Mouse (Mus musculus) layer of hippocampus, adult 9-10 months (tissue): Measurements from ENCODE around the gene Cnksr1.

Source experiments
- DNase-seq: peaks from one replicate; pipeline ENCODE4 v3.0.0; 2022; ENCODE audit warnings: low spot score

Gene Cnksr1

DNA sequence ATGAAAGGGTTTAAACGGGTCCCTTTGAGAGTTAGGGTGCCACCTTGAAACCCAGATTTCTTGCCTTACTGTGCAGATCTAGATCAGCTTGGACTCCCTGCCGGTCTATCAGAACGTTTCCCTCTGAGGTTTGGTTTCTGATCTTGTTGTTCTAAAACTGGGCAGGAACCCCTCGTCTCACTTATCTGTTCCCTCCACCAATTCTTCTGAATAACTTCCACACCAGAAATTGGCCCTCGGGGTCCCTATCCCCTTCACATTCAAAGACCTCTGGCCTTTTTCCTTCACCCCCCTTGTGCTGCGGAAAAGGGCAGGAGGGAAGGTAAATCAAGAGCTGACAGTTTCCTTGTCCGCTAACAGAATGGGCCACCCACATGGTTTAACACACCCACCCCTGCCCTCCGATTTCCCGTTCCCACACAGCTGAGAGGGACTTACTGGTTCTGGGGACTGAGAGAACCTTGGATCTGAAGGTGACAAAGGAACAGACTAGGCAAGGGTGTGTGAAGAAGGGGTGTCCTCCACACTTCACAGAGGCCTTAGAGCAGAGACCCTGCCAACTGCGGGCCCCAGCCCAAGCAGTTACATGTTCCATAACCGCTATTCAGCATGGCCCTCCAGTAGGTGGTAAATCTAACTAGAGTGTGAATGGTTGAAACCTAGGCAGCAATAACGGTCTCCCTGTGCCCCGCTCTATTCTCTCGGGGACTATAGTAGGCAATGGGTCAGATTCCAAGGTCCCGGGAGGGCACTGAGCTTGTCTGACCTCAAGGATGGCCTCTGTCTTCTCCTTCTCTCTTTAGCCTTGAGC is 14.9 kb upstream of the Cnksr1 start:
- DNase-seq, result no peak

DNA sequence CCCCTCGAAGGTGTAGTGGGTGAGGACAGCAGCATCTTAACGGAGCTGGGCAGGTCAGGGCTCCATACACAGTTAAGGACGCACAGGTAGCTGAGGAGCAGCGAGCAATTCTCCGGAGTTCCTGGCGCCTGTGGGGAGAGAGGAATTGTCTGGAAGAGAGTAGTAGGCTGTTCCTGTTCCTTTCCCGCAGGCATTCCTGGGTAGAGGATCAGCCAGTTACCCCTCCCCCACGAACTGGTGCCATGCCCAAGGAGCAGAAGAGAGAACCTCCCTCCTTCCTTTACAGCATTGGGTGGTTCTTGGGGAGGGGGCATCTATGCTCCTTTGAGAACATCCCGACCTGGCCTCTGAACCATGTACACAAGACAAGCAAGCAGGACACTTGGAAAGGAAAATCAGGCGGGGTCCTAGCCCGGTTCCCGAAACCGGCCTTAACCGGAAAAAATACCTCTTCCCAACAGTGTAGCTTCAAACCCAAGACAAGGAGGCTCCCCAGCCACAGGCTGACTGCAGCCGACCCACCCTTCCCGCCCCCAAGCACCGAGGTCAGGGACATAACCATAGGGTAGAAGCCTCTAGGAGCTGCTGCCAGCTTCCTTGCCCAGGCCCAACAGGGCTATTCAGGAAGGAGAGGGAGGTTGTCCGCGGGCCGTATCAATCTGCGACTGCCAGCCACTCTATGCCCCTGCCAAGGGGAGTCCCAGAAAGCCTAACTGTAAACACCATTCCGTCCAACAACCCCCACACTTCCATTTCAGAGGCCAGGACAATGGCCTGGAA is 14.1 kb upstream of the Cnksr1 start:
- no peak for DNase-seq

DNA sequence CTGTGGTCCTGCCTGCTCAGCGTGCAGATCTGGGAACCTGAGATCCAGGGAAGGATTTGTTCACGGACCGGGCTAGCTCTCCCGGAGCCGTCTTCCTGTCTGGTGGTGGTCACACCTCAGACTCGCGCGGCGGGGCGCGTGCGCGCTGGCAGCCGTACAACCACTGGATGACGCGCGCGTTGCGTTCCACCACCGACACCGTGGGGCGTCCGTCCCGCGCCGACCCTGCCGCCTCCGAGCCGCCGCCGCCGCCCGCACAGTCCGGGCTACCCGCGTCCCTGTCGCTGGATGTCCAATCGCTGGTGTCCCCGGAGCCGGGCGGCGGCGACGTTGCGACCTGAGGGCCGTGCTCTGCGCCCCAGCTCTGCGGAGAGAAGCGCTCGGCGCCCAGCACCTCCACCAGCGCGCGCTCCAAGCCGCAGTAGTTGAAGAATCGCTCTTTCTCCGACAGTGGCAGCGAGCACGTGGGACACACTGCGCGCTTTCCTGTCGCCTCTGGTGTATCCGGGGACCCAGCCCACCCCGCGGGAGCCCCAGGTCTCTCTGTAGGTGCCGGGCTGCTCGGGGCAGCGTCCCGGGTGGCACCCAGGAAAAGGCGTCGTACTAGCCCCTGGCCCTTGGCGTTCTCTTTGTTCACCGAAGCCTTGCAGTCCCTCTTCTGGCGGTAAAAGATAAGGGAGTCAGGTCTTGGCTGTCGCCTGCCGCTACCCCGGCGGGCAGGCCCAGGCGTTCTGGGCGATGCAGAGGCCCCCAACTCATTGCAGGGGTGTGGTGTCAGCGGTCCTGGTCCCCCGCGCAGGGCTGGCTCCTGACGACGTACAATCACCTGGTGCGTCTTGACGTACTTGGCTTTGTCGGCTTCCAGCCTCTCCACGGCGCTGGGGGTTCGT is 13.3 kb upstream of the Cnksr1 start:
- DNase-seq, result no peak

DNA sequence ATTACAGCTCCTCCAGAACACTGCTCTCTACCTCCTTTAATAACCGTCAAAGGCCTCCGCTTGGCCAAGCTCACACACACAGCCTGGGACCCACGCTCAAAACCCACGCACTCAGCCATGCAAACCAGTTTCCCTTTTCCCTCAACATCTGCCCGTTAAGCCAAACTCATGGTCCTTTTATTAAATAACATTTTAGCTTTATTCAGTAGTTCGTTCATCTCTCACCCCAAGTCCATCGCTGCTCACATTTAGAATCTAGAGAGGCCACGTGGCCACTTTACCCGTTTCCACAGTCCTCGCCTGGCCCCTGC is 12.7 kb upstream of the Cnksr1 start:
- DNase-seq, result no peak

DNA sequence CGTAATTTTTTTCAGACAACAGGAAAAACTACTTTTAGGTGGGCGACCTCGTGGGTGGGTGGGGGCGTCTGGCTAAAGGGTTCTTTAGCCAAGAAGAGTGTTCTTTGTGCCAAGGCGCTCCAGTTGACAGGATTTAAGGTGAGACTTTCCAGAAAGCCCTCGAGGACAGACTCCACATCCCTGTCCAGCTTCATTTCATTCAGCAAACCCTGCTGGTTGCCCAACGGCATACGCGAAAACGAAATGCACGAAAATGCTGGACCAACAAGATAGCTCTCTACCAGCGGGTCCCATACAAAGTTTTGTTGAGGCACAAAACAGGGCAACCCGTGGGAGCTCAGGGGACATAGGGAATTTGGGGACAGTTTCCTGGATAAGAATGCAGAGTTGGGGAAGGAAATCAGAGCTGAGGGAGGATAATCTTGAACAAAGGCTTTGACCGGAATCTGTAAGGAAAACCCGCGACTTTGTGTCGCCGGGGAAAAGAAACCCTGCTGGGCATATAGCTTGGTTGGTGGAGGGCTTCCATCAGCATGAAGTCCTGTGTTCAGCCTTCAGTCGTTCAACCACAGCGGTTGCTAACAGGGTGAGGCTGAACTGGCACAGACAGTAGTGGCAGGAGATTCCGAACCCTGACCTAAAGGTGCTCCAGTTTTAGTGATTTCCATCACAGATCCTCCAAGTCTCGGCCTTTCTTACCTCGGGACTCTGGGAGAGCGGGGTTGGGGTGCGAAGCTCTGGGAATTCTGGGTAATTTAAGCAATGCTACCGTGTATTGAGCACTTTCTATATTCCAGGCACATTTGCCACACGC is 12.1 kb upstream of the Cnksr1 start:
- no peak for DNase-seq

DNA sequence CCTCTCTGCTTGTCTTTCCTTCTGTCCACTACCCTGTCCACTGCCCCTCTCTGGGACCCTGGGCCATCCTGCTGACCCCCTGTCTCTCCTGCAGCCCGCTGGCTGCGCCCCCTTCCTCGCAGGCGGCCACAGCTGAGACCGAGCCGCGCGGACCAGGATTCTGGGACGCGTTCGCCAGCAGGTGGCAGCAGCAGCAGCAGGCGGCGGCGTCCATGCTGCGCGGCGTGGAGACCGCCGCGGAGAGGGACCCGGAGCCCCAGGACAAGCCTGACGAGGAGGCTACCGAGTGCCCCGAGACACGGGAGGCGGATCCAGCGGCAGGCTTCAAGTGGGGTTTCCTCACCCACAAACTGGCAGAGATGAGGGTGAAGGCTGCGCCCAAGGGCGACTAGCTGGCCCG is 11.5 kb upstream of the Cnksr1 start:
- no peak for DNase-seq

DNA sequence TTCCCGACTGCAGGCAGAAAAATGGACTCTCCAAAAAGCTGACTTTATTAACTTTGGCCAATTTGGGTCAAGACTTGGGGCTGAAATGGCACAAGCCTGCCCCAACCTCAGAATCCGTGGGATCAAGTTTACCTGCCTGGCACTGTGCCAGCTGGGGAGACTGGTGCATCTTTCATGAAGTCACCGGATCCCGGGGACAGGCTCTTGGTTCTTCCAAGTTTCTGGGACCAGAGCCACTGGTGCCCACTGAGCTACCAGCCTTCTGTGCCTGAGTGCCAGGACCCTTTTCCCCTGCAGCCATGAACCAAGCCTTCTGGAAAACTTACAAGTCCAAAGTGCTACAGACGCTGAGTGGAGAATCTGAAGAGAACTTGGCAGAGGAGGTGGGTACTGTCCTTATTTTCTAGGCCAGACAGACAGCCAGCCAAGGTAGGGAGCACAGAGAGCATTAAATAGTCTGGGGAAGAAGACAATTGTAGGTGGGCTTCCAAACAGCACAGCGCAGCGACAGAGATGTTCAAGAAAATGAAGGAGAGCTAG is 8.6 kb upstream of the Cnksr1 start, which contains the start of gene Gm30191:
Gene Gm30191, plus strand, starts transcription at position 217 of the 540 bp plus-strand sequence.
- DNase-seq, result no peak

DNA sequence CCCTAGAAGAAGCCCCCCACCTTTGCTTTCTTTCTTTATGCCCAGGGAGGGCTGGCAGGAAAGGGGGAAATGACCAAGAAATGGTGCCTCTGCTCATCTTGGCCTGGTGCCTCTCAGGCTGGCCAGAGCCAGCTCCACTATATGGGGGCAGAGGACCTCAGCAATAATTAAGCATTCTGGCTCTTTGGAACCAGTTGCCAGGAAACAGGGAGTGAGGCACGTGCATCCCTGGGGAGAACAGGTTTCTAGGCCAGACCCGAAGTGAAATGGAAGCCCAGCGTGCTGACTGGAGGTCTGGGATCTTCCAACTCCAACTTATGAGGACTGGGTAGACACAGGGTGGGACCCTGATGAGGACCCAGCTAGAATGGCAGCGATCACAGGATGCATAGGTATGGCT is 8.1 kb upstream of the Cnksr1 start:
- DNase-seq, result no peak

DNA sequence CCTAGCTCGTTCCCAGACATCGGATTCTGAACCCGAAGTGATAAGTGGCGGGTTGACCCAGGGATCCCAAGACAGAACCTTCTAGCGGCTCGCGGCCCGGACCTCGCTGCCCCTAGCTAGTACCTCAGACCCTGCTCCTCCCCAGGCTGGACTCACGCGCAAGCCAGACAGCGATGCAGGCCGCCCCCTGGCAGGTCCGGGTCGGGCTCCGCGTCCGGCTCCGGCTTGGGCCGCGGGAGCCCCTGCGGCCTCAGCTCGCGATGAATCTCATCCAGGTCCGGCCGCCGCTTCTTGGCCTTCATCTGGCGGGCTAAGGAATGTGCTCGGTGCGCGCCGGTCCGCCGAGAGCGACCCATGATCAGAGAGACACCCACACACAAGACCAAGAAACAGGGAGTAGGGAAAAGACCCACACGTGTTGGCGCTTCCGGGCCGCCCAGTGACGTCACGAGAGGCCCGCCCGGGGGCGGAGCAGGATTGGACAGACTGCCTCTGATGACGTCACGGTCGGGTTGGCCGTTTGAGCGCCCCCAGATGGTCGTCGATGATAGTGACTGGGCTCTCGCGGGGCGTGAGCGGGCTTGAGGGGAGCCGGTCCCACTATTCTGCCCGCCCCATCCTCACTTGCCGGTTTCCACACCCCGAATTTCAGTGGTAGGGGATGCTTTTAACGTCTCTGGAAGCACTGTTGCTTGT is 7.1 kb upstream of the Cnksr1 start, which contains the start of gene Zfp593:
Gene Zfp593, minus strand, starts transcription at position 445 of the 696 bp plus-strand sequence.
- peak; percentile 88 for DNase-seq

DNA sequence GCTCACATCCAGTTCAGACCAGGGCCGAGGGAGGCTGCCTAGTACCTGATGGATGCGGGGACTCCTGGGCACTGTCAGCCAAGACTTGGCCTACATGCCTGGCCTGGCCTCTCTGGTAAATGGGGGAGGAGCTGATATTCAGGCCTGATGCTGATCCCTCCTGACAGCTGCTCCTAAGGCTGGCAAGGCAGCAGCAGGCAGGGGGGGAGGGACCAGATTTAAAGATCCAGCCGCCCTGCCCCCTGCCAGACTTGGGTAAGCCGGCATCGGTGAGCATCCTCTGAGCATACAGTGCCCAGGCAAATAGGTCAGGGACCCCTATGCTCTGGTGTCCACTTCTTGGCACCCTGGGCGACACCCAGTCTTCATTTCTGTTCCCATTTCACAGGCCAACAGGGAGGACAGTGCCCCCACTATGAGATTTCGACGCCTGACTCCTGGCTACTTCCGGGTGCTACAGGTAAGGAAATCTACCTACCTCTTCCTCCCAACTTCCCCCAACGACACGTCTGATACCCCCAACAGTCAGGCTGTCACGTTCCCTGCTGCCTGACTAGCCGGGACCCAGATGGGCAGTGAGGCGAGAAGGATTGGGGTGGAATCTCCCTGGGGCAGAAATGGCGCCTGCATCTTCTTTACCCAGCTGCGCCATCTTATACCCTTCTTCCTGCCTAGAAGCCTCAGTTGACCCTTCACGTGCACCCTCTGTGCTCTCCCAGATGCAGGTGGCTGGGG is 5.5 kb upstream of the Cnksr1 start, which contains the start of gene E130218I03Rik:
Gene E130218I03Rik, plus strand, starts transcription at position 147 of the 735 bp plus-strand sequence.
- no peak for DNase-seq

DNA sequence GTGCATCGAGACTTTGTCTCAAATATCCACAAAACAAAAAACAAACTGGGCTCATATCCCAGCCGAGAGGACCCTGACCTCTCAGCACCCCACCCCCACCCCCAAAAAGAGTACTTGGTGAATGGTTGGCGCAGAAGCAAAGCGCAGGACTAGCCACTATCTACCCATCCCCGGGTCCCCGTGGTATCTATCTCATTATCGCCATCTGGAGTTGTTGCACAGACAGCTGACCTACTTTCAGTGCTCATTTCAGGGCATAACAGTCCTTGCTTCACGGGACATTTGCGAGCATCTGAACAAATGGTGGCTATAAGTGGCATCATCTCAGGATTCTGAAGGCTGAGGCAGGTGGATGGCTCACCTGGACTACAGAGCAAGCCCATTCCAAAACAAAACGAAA is 487 bp upstream of the Cnksr1 start:
- no peak for DNase-seq

DNA sequence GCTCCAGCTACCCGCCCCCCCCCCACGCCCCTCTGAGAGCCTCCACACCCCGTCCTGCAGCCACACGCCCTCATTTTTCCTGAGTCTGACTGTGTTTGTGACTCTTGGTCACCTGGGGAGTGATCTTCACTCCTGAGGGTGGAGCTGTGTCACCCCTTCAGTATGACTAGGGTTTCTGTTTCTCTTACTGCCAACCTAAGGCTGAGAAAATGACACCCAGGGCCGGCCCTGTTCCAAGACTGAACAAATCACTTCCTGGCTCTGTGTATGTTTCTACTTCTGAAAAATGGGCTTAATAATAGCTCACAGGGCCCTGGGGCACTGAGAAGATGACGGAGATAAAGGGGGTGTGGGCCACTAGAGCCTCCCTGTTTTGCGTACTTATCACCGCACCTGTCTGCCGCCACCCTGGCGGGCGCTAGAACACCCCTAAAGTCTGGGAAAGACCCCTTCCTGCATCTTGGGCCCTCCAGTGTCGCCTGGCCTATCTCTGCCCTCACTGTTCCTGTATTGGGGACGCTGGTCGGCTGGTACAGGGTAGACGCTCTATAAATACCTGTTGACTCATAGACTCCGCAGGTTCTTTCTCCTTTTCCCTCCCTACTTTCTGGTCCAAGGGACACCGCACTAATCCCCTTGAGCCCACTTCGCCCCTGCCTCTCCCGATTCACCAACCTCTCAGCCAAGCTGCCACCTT is 469 bp downstream of the Cnksr1 start:
- DNase-seq, result no peak

DNA sequence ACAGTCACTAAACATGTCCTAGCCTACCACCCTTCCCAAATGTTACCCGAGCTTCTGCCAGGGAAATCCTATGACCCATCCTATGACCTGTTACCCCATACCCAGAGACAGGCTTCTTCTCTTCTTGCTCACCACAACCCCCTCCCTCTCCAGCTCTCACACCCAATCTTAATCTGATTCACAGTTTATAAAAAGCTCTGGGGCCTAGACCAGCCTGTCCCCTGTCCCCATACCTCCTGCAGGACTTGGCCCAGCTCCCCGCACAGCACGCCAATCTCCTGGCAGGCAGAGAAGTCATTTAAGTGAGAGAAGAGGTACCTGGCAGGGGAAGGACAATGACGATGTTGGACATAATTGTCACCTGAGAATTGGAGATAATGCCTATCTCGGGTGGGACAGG is 3.3 kb downstream of the Cnksr1 start:
- DNase-seq, result no peak

DNA sequence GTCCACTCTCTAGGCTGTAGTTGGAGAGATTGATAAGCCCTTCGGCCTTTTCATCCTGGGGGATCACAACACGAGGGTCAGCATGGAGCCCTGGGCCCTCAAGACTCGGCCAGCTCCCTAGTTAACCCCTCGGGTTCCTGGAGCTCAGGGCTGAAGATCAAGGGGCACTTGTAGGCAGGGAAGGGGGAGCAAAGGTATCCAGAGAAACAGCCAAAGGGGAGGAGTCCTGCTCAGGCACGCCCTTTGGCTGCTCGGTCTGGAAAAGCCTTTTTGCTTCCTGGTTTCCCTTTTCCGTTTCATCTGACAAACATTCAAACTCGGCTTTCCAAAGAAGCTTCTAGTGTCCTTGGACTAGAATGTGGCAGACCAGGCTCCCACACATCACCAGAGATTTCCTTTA is 7.8 kb downstream of the Cnksr1 start:
- DNase-seq, result no peak

DNA sequence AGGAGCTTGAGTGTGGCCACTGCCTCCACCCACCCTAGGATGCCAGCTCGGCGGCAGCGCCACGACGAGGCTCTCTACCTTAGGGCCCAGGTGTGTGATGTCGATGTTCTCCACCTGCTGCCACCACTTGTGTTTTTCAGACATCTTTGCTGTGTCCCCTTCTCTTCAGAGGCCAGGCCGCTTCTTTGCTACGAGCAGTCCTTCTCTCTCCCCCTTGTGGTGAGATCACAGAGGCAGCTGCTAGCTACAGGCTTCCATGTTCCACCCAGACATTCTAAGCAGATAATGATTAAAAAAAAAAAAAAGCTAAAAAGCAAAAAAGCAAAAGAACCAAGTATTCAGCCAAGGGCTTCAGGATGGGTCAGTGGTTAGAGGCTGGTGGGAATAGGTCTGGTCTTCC is 11.0 kb downstream of the Cnksr1 start, which contains the start of gene Catsper4:
Gene Catsper4, minus strand, starts transcription at position 190 of the 400 bp plus-strand sequence.
- DNase-seq, result no peak

DNA sequence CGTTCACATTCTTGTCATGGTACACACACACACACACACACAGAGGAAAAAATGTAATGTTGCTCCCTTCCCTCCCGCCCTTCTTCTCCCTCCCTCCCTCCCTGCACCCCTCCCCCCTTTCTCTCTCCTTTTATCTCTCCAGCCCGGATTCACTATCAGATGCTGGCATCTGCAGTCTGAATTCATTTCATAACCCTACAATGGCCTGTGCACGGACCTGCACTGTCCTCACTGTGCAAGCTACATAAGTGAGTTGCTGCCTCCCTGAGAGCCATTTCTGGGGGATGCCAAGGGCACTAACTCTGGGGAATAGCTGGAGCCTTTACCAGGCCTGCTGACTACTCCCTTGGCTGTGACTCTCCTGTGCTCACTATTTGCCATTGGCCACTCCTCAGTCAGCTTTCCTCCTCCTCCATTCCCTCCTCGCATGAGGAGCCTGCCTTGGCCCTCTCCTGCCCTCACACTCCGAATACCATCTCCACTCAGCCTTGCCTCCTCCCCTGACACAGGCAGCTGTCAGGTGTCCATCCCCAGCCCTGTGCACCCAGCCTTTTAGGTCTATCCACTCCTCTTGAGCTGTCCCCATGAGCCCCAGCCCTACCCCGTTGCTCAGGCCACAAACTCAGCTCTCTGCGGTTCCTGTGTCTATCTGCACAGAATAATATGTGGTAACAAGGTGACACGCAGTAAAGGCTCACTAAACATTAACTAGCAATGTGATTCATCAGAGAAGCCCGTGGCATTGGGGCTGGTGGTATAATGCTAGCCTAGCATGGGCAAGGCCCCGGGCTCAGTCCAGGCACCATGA is 15.2 kb downstream of the Cnksr1 start:
- no peak for DNase-seq

DNA sequence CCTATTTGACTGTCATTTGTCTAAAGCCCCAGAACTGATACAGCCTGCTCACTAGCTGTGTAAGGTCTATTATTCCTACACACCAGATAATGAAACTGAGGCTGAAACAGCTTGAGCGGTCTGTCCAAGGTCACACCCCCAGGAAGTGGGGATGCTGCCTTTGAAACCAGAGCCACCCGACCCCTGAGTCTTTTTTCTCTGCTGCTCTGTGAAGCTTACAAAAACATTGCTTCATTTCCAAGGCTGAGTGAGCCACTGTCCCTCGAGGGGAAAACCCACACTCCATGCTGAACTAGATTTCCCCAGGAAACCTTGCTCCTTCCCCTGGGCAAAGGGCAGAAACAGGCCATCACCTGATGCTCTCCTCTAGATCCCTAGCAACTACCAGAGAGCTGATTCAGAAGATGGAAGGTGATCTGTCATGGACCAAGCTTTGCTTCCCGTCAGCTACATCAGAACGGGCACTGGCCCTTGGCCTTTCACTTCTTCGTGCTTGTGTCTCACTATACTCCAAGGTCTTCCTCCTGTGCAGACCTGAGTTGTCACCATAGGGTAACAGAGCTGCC is 31.6 kb downstream of the Cnksr1 start:
- no peak for DNase-seq

DNA sequence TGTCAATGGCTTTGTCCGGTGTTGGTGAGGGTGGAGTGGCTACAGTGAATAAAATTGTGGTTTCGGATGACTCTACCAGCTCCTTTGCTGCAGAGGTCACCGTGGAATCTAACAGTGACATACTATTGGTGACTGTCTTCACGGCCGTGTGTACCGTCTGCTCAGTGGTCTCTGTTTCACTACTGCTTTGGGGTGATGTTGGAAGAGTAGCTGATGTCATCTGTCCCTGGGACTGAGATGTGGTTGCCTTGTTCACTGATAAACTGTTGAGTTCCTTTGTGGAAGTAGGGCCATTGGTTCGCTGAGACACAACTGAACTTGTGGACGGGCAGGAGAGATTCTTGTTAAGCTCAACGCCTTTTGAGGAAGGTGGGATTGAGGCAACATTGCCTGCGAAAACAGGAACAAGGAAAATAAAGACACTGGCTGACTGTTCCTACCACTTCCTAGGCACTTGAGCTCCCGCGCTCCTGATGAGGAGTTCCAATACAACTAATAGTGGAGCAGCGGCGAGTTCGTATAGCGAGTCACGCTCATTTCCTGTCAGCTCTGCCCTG is 34.8 kb downstream of the Cnksr1 start:
- DNase-seq, result no peak
